Mouse (Mus musculus) CD4-positive, CD25-positive, alpha-beta regulatory T cell, adult 4 months (primary cell): ENCODE results near the gene Pxdn. TPM values are rescaled to one million over a fixed set of nuclear protein-coding genes. Genes with fewer than 3 reads are reported as not detected.

ENCODE experiments used
- ATAC-seq: one replicate; pipeline ENCODE4 v1.8.0; 2017
- polyA plus RNA-seq, 2 experiments: library from polyadenylated mRNA; unstranded; fragments of 100-300 nt; shearing (Covaris generic); gene quantifications; one replicate each; pipeline ENCODE4 v1.2.1; 2017

Pxdn gene
- polyA plus RNA-seq, 2 experiments from 2014 or later, result not detected

GRCm38 (mm10) chr12:30027721-30028340, 90.4 kb downstream of the Pxdn start:
- ATAC-seq, result no peak

- ATAC-seq, result no peak
Measured at GRCm38 (mm10) chr12:30029111-30029510, 91.7 kb downstream of the Pxdn start.

GRCm38 (mm10) chr12:30030571-30030970, 93.2 kb downstream of the Pxdn start:
- ATAC-seq, result no peak

GRCm38 (mm10) chr12:30034681-30035080, 97.3 kb downstream of the Pxdn start:
- no peak for ATAC-seq

GRCm38 (mm10) chr12:30035406-30035805, 98.0 kb downstream of the Pxdn start:
- no peak for ATAC-seq

GRCm38 (mm10) chr12:30035841-30036568, 98.6 kb downstream of the Pxdn start:
- no peak for ATAC-seq

GRCm38 (mm10) chr12:30036569-30037055, 99.2 kb downstream of the Pxdn start:
- ATAC-seq, result no peak

GRCm38 (mm10) chr12:30039565-30039964, 102.2 kb downstream of the Pxdn start:
- no peak for ATAC-seq

GRCm38 (mm10) chr12:30040150-30040549, 102.7 kb downstream of the Pxdn start:
- no peak for ATAC-seq

- ATAC-seq, result no peak
Measured at GRCm38 (mm10) chr12:30048848-30049247, 111.4 kb downstream of the Pxdn start.

GRCm38 (mm10) chr12:30049818-30050217, 112.4 kb downstream of the Pxdn start:
- ATAC-seq, result no peak

- ATAC-seq, result no peak
Measured at GRCm38 (mm10) chr12:30050235-30050634, 112.8 kb downstream of the Pxdn start.

GRCm38 (mm10) chr12:30054761-30055540, 117.5 kb downstream of the Pxdn start:
- no peak for ATAC-seq

GRCm38 (mm10) chr12:30058044-30058443, 120.6 kb downstream of the Pxdn start:
- ATAC-seq, result no peak

- no peak for ATAC-seq
Measured at GRCm38 (mm10) chr12:30061503-30062117, 124.2 kb downstream of the Pxdn start.

- no peak for ATAC-seq
Measured at GRCm38 (mm10) chr12:30062118-30062505, 124.7 kb downstream of the Pxdn start.

Other genes starting within 250 kb of the Pxdn start
- not detected for gene Tpo, start 195.0 kb downstream of the Pxdn start, polyA plus RNA-seq